Mouse (Mus musculus) adipocyte (in vitro differentiated cells): ENCODE data around the gene Foxf1.

Source experiments
- DNase-seq: peaks from one replicate; pipeline ENCODE4 v3.0.0-alpha.2; 2016; ENCODE audit warnings: low spot score

Foxf1 gene

DNA sequence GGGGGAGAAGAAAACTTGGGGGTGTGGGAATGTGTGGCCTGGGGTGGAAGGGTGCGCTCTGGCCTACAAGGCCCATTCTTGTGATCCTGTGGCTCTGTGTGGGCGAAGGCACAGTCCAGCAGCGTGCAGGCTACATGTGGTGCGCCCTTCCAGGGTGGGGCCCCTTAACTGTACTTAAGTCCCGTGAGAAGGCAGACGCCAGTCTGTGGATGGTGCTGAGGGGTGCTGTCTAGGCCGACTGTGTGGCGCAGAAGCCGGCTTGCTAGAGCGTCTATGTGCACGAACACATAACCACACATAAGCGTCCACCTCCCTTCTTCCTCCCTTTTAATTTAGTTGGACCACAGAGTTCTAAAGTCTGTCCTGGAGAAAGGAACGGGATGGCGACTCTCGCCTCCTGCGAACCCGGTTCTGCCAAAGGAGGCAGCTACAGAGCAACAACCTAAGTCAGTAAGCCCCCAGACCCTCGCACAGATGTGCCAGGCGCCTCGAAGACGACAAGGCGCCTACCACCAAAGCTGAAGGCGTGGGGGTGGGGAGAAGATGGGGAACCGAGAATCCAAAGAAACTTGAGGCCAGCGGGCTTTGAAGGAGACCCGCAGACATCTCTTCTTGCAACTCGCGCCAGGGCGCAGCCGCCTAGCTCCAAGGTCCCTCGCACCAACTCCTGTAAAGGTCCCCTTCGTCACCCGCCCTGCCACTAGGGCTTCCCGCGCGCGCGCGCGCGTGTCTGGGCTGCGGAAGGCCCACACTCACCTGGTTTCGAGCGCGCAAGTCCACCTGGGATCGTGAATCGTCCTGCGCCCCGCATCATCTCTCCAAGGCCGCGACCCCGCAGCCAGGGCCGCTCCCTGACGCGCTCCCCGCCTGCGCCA, 1.7 kb upstream of the Foxf1 start:
- DNase-seq, result no peak

DNA sequence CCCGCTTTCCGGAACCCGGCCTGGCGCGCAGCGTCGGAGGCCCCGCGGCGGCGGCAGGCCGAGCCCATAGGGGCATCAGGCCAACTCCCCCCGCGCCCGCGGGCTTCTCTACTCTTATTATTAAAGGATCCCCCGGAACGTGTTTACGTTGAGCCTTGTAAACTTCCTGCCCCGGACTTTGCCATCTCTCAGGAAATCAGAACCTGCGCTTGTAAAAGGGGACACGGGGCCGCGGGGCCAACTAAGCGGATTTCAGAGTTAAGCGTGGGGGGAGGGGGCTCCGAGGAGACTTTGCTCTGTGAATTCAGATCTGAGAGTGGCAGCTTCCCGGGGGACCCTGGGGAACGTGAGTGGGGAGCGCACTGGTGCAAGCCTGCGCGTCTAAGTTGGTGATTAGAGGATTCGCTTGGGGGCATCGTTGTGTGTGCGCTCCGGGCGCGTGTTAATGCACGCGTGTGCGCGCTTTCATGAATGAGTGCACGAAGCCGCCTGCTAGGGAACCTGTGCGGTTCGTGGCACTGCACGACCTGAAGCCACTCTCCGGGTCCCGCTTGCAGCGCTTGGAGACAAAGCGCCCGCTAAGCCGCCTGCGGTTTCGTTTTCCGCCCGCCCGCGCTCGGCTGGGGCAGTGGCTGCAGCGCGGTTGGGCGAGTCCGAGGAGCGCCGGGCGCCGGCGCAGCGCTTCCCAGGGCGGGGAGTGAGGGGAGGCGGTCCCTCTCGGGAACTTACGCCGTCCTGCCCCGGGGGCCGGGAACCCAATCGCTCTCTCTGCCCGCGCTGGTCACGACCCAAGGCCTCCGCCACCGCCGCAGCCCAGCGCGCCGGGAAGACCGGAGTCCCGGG, 872 bp upstream of the Foxf1 start:
- DNase-seq, result no peak

DNA sequence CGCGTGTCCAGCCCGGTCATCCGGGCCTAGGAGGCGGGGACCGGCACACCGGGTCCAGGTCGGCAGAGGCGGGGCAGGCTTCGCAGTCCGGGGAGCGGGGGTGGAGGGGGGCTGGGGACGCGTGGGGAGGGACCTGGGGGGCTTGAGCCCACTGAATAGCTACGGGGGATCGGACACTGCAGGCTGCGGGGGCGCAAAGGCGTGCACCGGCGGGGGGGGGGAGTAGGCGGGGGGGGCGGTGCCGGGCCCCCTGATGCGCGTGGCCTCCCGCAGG, 313 bp upstream of the Foxf1 start:
- no peak for DNase-seq

DNA sequence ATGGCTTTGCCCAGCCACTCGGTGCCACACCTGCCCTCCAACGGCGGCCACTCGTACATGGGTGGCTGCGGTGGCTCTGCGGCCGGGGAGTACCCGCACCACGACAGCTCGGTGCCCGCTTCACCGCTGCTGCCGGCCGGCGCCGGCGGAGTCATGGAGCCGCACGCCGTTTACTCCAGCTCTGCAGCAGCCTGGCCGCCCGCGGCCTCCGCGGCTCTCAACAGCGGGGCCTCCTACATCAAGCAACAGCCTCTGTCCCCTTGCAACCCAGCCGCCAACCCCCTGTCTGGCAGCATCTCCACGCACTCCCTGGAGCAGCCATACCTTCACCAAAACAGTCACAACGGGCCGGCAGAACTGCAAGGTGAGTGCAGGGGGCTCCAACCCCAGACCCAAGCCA, 825 bp downstream of the Foxf1 start:
- DNase-seq, result no peak

- DNase-seq, result no peak
Measured at GRCm38 (mm10) chr8:121085561-121085960, 1.4 kb downstream of the Foxf1 start.

DNA sequence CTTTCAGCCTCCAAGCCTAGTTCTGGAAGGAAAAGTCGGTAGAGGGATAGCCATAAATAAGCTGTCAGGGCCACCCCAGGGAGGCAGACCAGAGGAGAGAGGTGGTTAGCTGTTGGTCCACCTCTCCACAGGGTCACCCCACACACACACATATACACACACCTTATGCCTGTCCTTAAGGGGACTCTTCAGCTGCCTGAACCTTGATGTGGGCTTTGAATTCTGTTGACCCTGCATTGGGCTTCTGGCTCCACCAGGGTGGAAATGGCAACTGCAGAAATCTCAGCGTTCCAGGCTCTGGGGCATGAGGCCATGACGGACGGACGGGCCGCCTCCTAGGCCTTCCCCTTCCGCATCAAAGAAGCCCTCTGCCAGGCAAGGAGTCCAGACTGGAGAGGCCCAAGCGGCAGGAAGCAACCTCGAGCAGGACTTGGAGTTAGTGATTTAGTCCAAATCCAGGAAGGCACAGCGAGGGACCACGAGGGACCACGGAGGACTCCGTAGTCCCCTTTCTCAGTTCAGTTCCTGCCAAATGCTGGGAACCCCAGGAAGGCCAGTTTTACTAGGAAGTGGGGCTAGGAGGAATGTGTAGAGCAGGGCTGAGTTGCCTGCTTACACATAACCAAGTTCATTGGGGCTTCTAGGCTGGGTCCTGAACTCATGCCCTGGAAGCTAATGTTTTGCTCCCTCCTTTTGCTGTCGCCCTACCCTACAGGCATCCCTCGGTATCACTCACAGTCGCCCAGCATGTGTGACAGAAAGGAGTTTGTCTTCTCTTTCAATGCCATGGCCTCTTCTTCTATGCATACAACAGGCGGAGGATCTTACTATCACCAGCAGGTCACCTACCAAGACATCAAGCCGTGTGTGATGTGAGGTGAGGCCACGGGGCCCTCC, 2.1 kb downstream of the Foxf1 start:
- DNase-seq, result no peak

DNA sequence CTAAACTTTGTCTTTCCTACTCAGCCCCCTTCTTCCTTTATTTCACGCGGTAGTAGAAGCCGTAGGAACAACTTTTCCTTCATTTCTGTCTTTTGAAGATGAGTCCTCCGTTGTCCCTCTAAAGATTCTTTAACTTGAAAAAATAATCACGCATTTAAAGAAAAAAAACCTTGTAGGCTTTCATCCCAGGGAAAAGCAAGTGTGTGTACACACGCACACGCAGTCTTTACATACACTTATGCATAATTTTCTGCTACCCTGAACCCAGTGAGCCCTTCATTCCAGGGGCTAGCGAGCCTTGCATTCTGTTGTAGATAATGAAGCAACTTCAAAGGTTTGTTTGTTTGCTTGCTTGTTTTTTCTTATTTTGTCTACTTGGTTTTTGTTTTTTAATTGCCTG, 4.1 kb downstream of the Foxf1 start:
- no peak for DNase-seq

DNA sequence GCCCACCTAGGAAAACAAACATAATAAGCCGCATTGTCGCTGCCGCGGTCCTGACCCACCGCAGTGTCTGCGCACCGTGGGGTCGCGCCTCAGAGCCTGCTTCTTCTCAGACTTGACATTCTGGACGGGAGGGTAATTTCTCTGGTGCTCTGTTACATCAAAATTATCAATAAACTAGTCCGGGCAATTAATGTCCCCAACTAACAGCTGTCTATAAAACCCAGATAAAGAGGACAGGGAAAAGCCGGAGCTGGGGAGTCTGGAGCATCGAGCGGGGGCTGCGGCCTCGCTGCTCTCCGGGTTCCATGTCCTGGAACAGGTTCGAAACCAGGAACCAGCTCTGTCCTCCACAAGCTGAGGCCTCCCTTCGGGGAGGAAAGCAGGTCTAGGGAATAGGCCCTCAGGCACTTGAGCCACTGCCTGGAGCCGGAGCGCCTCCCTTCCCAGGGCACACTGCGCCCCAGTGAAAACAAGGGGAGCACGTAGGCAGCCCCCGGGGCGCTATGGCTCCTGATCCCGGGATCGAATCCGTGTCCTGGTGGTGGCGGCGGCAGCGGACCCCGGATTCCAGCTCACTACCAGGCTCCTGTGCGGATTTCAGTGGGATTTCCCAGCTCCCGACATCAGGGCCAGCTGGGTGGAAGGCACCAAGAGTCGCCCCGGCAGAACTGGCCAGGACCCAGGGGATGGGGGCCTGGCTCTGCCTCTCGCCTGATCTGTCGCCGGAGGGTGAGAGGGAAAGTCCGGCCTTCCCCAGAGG, 4.9 kb downstream of the Foxf1 start:
- DNase-seq, result no peak

DNA sequence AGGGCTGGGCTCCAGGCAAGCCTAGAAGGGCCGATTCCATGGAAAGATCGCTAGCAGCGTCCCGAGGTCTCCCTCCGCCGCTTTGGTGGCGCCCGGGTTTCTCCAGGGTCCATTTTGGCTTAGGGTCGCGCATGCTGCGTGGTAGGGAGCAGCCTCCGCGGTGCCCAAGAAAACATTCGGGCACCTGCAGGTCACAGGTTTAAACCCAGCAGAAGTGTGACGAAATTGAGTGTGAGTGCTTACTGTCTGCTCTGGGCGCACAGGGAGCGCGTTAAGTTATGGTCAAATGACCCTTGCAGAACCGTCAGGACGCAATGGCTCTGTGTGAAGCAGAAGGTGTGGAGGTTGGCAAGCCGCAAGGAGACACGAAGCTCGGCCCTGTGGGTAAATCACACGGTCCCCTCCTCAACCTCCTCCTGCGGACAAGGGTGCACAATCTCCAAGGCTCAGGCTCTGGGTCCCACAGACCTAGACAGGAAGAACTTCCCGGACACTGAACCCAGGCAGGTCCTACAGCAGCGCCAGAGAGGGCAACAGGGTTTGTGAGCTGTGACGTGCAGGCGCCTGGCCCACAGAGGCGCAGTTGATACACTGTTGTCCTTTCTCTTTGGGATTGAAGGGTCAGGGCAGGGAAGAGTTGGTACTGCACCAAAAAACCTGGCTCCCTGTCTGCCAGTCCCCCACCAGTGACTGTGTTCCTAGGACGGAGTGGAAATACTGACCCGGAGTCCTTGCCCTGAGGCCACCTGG, 5.6 kb downstream of the Foxf1 start:
- DNase-seq, result no peak

- DNase-seq, result no peak
Measured at GRCm38 (mm10) chr8:121090716-121091115, 6.5 kb downstream of the Foxf1 start.

GRCm38 (mm10) chr8:121092141-121092540, 8.0 kb downstream of the Foxf1 start:
- no peak for DNase-seq

DNA sequence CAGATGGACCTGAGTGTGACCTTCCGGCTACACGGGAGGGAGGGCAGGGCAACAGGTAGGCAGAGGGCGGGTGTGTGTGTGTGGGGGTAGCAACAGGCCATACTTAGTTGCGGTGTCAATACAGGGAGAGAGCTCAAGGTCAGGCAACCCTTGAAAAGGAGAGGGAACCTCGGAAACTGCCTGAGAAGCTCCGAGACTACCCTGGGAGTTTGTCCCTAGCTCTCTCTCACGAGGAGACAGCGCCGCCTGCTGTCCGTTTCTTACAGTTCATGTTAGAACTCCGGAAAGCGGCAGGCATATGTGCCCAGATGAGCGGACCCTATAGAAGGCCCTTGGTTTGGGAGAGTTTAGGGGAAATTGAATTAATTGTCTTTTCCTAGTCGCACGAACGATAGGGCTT, 8.4 kb downstream of the Foxf1 start:
- DNase-seq, result peak; percentile 76

DNA sequence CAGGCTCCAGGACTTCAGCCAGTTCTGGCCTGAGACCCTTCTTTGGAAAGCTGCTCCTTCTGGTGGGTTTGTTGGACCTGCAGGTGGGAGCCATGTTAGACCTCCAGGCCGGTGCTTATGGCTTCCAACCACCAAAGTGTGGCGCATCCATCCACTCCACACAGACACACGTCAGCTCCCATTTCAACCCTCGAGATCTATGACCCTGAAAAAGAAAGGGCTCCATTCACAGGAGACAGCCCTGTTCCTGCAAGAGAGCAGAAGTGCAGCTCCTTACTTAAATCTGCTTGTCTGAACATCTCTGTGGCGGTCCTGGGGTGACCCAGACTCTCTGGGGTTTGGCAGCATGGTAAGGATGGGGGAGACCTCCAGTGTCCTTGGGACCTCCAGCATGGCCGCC, 9.3 kb downstream of the Foxf1 start:
- DNase-seq, result no peak

GRCm38 (mm10) chr8:121104049-121104818, 20.0 kb downstream of the Foxf1 start:
- peak; percentile 65 for DNase-seq

DNA sequence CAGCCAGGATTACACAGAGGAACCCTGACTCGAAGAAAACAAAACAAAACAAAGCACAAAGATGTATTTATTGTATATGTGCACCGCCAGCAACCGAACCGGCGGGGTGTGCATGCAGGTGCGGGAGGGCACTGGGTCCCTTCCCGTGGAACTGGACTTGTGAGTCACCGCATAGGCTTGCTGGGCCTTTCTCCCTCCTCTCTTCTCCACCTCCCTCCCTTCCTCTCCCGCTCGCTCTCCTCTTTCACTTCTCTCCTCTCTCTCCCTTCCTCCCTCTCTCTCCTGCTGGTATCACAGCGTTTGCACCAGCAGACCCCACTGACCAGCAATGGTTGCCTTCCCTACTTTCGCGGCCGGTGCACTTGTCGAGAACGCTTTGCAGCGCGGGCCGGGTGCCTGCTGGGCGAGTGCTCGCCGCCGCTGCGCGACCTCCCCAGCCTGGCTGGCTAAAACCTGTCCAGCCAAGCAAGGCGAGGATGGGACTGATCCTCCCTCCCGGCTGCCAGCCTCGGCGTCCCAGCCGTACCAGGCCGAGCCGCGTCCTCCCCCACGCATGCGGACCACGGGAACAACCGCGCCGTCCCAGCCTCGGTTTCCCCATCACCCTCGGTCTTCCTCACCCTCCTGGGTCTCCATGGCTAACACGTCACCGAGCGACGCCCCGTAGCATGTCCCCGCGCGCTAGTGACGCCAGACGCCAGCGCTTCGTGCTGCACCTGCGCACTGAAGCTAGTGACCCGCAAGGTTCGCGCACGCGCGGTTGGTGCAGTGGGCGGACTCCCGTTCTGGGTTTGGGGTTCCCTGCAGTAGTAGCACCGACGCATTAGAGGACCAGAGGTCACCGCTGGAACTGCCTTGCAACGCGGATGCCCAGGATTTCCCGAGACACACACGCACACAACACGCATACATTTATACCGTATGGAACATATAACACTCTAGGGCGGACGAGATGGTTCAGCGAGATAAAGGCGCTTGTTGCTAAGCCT, 23.8 kb downstream of the Foxf1 start, which contains the start of gene Mthfsd:
TSS of gene Mthfsd (minus strand) at position 725 of the 989 bp plus-strand sequence.
- peak; percentile 95 for DNase-seq

- no peak for DNase-seq
Measured at GRCm38 (mm10) chr8:121108657-121109056, 24.5 kb downstream of the Foxf1 start.

DNA sequence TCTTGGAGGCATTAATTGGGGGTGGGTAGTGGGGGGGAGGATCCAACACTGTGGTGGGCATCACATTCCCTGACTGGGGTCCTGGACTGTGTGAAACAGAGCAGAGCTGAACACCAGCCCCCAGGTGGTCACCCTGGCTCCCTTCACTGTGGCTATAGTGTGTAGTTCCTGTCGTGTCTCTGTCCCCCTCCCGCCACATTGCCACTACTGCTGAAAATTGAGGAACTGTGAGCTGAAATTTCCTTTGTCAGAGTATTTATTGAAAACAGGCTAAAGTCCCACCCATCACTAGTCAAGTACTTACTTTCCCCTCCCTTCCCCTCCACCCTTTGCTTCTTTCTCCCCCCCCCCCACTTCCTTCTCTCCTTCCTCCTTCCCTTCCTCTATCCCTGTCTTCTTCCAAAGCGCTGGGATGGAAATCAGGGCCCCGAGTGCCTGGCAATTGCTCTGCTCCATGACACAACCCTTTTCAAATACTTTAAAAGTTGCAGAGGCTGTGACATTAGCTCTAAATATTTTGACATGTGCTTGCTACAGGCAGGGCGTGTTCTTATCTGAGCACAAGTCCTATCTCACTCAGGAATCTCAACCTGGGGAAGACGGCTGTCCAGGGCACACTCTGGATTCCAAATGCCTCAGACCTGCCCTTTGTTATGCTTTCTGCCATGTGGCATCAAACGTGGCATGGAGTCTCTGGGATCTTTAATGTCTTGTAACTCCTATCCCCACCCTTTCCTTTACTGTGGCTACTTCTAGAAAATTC, 27.1 kb downstream of the Foxf1 start:
- DNase-seq, result no peak

GRCm38 (mm10) chr8:121113261-121113660, 29.1 kb downstream of the Foxf1 start:
- peak; percentile 91 for DNase-seq
